Comparison of ENCODE assay signal across 16 mouse cellular contexts in the genomic region with DNA sequence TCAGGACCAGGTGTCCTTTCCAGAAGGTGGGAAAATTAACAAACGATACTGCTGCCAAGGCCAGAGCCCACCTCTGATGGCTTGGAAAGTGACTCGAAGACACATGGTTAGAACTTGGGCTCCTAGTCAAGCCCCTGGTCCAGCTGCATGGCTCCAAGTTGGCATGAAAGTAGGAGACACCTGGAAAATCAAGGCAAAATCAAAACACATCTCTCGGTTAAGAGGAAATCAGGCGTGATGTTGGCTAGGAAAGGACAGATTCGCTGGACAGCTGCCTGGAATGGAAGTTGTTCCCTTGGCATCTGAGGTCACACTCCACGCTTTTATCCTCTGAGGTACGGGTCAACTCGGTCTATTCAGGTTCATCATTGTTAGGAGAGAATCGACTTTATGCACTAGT.
DNase-seq lines count a peak whose midpoint lies in the region.
"Had no signal": no experiment of that assay in that cellular context is flagged by ENCODE, and none has a peak within 500 bp of the region (broad histone marks: within the 10 kb centered on the region; RNA-seq: fewer than 3 reads in every experiment).

No protein-coding gene starts in this region.

- intact Hi-C loops in left cerebral cortex, postnatal 4 days (cut with DNase I), result no loop called here

- DNase-seq in cerebellum, postnatal 10 days, result peak; percentile 57 to 58
- DNase-seq in cerebellum, postnatal 25 days, result no peak
- DNase-seq in cerebellum, postnatal 14 days, result peak; percentile 33 to 47
- DNase-seq in cerebellum, adult 9-11 months, result no peak
- peak; percentile 14 for DNase-seq in left cerebral cortex, postnatal 4 days
- no peak for DNase-seq in left cerebral cortex, adult 18-20 months (ENCODE audit: low spot score in 2 of 2)
- DNase-seq: adrenal gland, adult 2 months; adrenal gland, adult 8-10 months; adrenal gland, postnatal 10 days; adrenal gland, postnatal 14 days; adrenal gland, postnatal 25 days; adrenal gland, postnatal 36 days; B cell, adult 2 months; cerebellum, adult 11 months; cerebellum, adult 11-12 months; cerebellum, adult 18-20 months had no signal

Comparison
In these comparisons a context has a peak if more than half of its experiments do, and no peak if none do; other contexts are left out.
1. DNase-seq: peak in cerebellum, postnatal 10 days (2 of 2), cerebellum, postnatal 14 days (2 of 2) and left cerebral cortex, postnatal 4 days (single experiment); none in cerebellum, postnatal 25 days (0 of 2), cerebellum, adult 9-11 months (single experiment) and left cerebral cortex, adult 18-20 months (0 of 2).